Mouse (Mus musculus) neural tube, embryonic 14.5 days (tissue): ENCODE results near the gene Gm10058. TPM values are rescaled to one million over a fixed set of nuclear protein-coding genes. Genes with fewer than 3 reads are reported as not detected.
"Not testable (repeated sequence)": the region's sequence is repeated elsewhere in the genome, so short reads cannot be mapped to it uniquely, and the experiment has no call there.

Source experiments
- ATAC-seq: fragments of 200-750 bp; cut with Nextera tagmentation; 2 replicates; pipeline ENCODE4 v1.8.0; 2017; ENCODE audit warnings: low read depth, mild to moderate bottlenecking, moderate TSS enrichment, moderate library complexity
- H3K27ac ChIP-seq: fragments of 300-500 bp; sonication (generic); 2 replicates; pipeline ENCODE4 v1.5.1; 2014; ENCODE audit warnings: low read depth, mild to moderate bottlenecking, control low read depth, low read length, moderate library complexity, mixed read lengths
- H3K27me3 ChIP-seq: fragments of 300-500 bp; sonication (generic); 2 replicates; pipeline ENCODE4 v1.6.1; 2014; ENCODE audit warnings: low read length; ENCODE audit not compliant: control insufficient read depth, insufficient read depth
- H3K36me3 ChIP-seq: fragments of 300-500 bp; sonication (generic); 2 replicates; pipeline ENCODE4 v1.6.1; 2014; ENCODE audit warnings: low read length, mixed read lengths; ENCODE audit not compliant: control insufficient read depth, insufficient read depth
- H3K4me1 ChIP-seq: fragments of 300-500 bp; sonication (generic); 2 replicates; pipeline ENCODE4 v1.6.1; 2014; ENCODE audit warnings: low read length; ENCODE audit not compliant: control insufficient read depth, insufficient read depth
- H3K4me2 ChIP-seq: fragments of 300-500 bp; sonication (generic); 2 replicates; pipeline ENCODE4 v1.6.1; 2014; ENCODE audit warnings: mild to moderate bottlenecking, low read depth, low read length, control low read depth
- H3K4me3 ChIP-seq: fragments of 300-500 bp; sonication (generic); 2 replicates; pipeline ENCODE4 v1.5.1; 2014; ENCODE audit warnings: low read depth, low read length, control low read depth, mixed read lengths
- H3K9ac ChIP-seq: fragments of 300-500 bp; sonication (generic); replicated peaks from 2 replicates; pipeline ENCODE4 v1.6.1; 2014; ENCODE audit warnings: low read depth, mild to moderate bottlenecking, control low read depth, low read length, mixed read lengths
- H3K9me3 ChIP-seq: fragments of 300-500 bp; sonication (generic); 2 replicates; pipeline ENCODE4 v1.6.1; 2016; ENCODE audit warnings: low read length; ENCODE audit not compliant: control insufficient read depth
- WGBS: fragments of 180-500 bp; shearing (Covaris S2); extraction: QIAGEN DNeasy Blood & Tissue Kit; methylation state at CpG from one replicate; pipeline ENCODE4 v1.1.7; 2014; 5-methylcytosine and 5-hydroxymethylcytosine counted together
- polyA plus RNA-seq: library from polyadenylated mRNA; unstranded; fragments of >200 nt; fragmentation: Nextera tagmentation; extraction: Ambion mirVana; gene quantifications from 2 replicates; pipeline ENCODE4 v1.2.1, GENCODE M21; 2014

The Gm10058 gene
- polyA plus RNA-seq: not detected in 2 replicates

DNA sequence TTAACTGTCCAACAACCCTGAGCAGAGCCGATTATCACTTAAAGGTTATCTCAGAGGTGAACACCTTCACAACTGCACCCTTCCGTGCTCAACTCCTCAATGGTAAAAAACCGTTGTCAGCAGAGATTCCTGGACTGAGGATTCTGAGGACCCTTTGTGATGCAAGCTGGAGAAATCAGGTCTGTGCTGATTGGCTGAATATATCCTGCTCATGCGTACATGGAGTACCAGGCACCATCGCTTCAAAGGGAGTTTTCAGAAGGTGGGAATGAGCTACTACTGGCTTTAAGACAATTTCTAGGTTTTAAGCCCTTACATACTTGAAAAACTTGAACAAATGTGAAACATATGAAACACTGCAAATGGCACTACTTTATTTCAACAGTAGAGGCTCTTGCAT, at the start of gene Gm10058:
Gene Gm10058, minus strand, starts transcription at position 101 of the 400 bp plus-strand sequence.
- not testable (repeated sequence) for H3K9ac ChIP-seq, H3K4me2 ChIP-seq, H3K27me3 ChIP-seq, H3K4me1 ChIP-seq, H3K36me3 ChIP-seq, H3K4me3 ChIP-seq, H3K9me3 ChIP-seq, H3K27ac ChIP-seq, ATAC-seq
- no CpG with 5 or more reads among the region's 5 CpGs for WGBS
